Mouse (Mus musculus) heart, adult 2 months (tissue): ENCODE measurements around the gene Nlrx1. TPM values are rescaled to one million over a fixed set of nuclear protein-coding genes. Genes with fewer than 3 reads are reported as not detected.

Experiments
- DNase-seq, 2 experiments: peaks; one replicate each; pipeline ENCODE4 v3.0.0; 2021
- H3K27ac ChIP-seq: fragments of 200-600 bp; 2 replicates; pipeline ENCODE4 v1.8.1; 2022
- H3K27me3 ChIP-seq: fragments of 200-500 bp; 2 replicates; pipeline ENCODE4 v1.6.1; 2012; ENCODE audit warnings: mild to moderate bottlenecking, low read length, inconsistent platforms, mixed read lengths; ENCODE audit not compliant: control insufficient read depth, insufficient read depth
- H3K36me3 ChIP-seq: fragments of 200-500 bp; 2 replicates; pipeline ENCODE4 v1.6.1; 2012; ENCODE audit warnings: low read length, inconsistent platforms; ENCODE audit not compliant: control insufficient read depth, insufficient read depth
- H3K4me1 ChIP-seq: fragments of 200-500 bp; 2 replicates; pipeline ENCODE4 v1.6.1; 2011; ENCODE audit warnings: low read length; ENCODE audit not compliant: control insufficient read depth, insufficient read depth
- H3K4me3 ChIP-seq: fragments of 200-600 bp; 2 replicates; pipeline ENCODE4 v1.8.1; 2022
- H3K79me2 ChIP-seq: fragments of 200-500 bp; replicated peaks from 2 replicates; pipeline ENCODE4 v1.6.1; 2012; ENCODE audit warnings: mild to moderate bottlenecking, inconsistent platforms, low read length, moderate library complexity, mixed read lengths; ENCODE audit not compliant: control insufficient read depth, insufficient read depth
- H3K9ac ChIP-seq: fragments of 200-500 bp; 2 replicates; pipeline ENCODE4 v1.6.1; 2012; ENCODE audit warnings: low read depth, mild to moderate bottlenecking, control low read depth, inconsistent platforms, low read length, mixed read lengths
- CTCF ChIP-seq: fragments of 200-600 bp; IDR thresholded peaks from 2 replicates; pipeline ENCODE4 v1.8.1; 2022; ENCODE audit warnings: antibody characterized with exemption, mild to moderate bottlenecking, moderate library complexity
- EP300 ChIP-seq: fragments of 200-500 bp; IDR thresholded peaks from 2 replicates; pipeline ENCODE4 v1.6.1; 2011; ENCODE audit warnings: low read depth, low read length, control low read depth; ENCODE audit not compliant: insufficient read depth
- POLR2A ChIP-seq: fragments of 200-500 bp; IDR thresholded peaks from 2 replicates; pipeline ENCODE4 v1.6.1; 2011; ENCODE audit warnings: mild to moderate bottlenecking, low read depth, low read length, control low read depth; ENCODE audit not compliant: insufficient read depth
- WGBS: fragments of 180-500 bp; shearing (Covaris S2); methylation state at CpG from one replicate; pipeline ENCODE4 v1.1.7; 2018; 5-methylcytosine and 5-hydroxymethylcytosine counted together
- intact Hi-C: fragments of 180-260 bp; cut with DNase I; formaldehyde crosslinking; loops from one replicate; pipeline ENCODE4 v1.15.1; 2025
- polyA plus RNA-seq: library from polyadenylated mRNA; depleted of rRNA; stranded (reverse); fragments of >200 nt; gene quantifications from 2 replicates; pipeline ENCODE4 v1.2.3, GENCODE M21; 2012
- total RNA-seq, 2 experiments: library from RNA; stranded (reverse); gene quantifications; 2 replicates each; pipeline ENCODE4 v1.2.3; 2021

Nlrx1 gene
- total and polyA plus RNA-seq, 3 experiments, result 16.1 to 21.7 (median 20.3) TPM

DNA sequence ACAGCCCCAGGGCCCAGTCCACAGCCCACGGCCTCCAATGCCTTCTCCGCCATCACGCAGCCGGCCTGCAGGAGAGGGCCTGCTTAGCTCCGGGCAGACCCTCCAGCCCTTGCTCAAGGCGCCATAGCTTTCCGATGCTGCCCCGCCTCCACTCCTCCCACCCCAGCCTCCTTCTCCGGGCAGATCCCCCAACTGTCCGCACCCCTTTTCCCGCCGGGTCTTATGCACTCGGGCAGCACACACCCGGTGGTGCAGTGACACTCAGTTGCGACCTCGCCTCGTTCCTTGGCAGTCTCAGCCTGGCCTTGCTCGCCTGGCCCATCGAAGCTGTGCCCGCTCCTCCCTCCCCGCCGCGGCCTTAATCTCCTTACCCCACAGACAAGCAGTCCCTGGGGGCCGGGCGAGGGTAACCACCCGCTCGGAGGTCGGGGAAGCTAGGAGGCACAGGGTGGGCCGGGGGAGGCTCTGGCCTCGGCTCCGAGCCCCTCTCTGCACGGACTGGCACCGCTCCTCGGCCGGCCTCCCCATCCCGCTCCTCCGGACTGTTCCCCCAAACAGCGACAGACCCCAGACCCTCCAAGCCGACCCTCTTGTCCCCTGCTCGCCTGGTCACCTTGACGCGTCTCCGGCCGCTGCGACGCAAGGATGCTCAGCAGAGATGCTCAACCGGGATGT, 19.1 kb upstream of the Nlrx1 start:
- Histone ChIP-seq H3K27me3 (peaks cover 11% of the 10 kb centered on the region; the same call in 1 of the 2 replicates), H3K27ac (no peak overlapping the region), H3K79me2 (no peaks in the 10 kb centered on the region), H3K4me3 (peak overlapping the region; percentile 46), H3K36me3 (no peaks in the 10 kb centered on the region), H3K9ac (peak overlapping the region; percentile 40), H3K4me1 (peaks cover 3% of the 10 kb centered on the region; the same call in 1 of the 2 replicates)
- DNase-seq, result peak in 1 of 2 experiments; percentile 28
- 6% methylated on average over 47 of the region's 47 CpGs for WGBS
- intact Hi-C loops, result no loop called here
- TF ChIP-seq CTCF, result no peak
- no peak for TF ChIP-seq EP300
- no peak for TF ChIP-seq POLR2A

DNA sequence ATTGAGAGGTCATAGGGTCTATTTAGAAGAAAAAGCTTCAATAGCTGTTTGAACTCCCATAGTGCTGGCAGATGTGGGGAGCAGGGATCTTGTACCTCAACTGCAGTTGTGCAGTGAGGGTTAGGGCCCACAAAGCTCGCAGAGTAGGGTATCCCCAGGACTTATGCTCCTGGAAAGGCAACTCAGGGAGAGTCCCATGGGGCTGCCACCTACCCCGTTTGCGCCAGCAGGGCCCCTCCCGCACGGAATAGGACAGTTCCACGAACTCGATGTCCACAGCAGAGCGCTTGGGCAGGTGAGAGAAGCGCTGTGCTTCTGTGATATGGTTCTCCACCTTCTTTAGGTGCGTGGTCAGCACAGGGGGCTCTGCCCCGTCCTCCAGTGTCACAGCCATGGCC, 18.6 kb upstream of the Nlrx1 start:
- no peak for DNase-seq
- H3K36me3 ChIP-seq, result no peaks in the 10 kb centered on the region
- no peaks in the 10 kb centered on the region for H3K79me2 ChIP-seq
- H3K9ac ChIP-seq, result peak overlapping the region; percentile 40
- 43% methylated on average over 11 of the region's 11 CpGs for WGBS
- peaks cover 11% of the 10 kb centered on the region; the same call in 1 of the 2 replicates for H3K27me3 ChIP-seq
- TF ChIP-seq CTCF (no peak), POLR2A (no peak), EP300 (no peak)
- no peak overlapping the region for H3K27ac ChIP-seq
- intact Hi-C loops, result no loop called here
- peaks cover 3% of the 10 kb centered on the region; the same call in 1 of the 2 replicates for H3K4me1 ChIP-seq
- H3K4me3 ChIP-seq, result no peak overlapping the region

DNA sequence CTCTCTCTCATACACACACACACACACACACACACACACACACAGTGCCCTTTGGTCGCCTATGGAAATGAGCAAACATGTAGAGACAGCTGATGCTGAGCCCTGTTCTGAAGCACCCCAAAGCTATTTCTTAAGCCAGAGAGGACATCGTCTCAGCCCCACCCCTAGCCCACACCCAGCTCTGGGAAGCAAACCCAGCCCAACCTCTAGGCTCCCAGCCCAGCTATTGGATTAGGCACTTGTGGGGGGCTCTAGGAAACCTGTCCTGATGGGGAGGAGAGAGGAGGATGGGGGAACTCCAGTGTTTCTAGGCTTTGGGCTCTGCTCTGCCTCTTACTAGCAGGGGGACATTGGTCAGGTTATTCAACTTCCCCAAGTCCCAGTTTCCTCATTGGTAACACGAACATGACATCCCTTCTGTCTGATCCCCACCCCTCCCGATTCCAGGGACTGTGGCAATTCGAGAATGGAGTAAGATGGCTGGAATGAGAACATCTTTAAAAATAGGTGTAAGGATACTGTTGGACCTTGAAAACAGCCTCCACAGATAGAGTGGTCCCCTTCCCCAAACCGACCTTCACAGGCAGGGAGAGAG, 18.0 kb upstream of the Nlrx1 start:
- no peak overlapping the region for H3K9ac ChIP-seq

DNA sequence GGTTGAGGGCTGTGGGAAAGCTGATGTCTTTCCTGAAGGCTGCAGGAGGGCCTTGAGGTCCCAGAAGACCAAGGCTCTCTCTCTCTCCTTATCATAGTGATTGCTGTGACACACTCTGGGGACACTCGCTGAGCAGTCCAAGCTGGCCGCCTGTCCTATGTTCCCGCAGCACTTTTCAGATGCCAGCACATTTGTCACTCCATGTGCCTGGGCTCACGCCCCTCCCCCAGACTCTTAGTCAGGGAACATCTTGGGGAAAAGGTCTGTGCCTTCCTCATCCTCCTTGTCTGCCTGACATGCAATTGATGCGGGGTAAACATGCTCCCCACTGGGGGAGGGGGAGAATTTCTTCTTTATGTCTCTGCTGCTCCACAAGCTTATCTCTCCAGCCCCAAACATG, 14.8 kb upstream of the Nlrx1 start:
- Histone ChIP-seq H3K36me3 (no peaks in the 10 kb centered on the region), H3K27ac (no peak overlapping the region), H3K27me3 (peaks cover 9% of the 10 kb centered on the region; the same call in 1 of the 2 replicates), H3K79me2 (no peaks in the 10 kb centered on the region), H3K4me3 (no peak overlapping the region), H3K9ac (no peak overlapping the region), H3K4me1 (no peaks in the 10 kb centered on the region)
- no peak for DNase-seq
- 41% methylated on average over 5 of the region's 5 CpGs for WGBS
- TF ChIP-seq EP300 (no peak), CTCF (no peak), POLR2A (no peak)
- intact Hi-C loops, result no loop called here

More for the DNA sequence above, 18.0 kb upstream of the Nlrx1 start:
- TF ChIP-seq EP300 (no peak), CTCF (no peak), POLR2A (no peak)
- peaks cover 3% of the 10 kb centered on the region; the same call in 1 of the 2 replicates for H3K4me1 ChIP-seq
- H3K4me3 ChIP-seq, result no peak overlapping the region
- H3K27ac ChIP-seq, result no peak overlapping the region
- no peaks in the 10 kb centered on the region for H3K79me2 ChIP-seq
- 35% methylated on average over 6 of the region's 6 CpGs for WGBS
- intact Hi-C loops, result no loop called here
- H3K27me3 ChIP-seq, result peaks cover 11% of the 10 kb centered on the region; the same call in 1 of the 2 replicates
- peak in 1 of 2 experiments; percentile 31 for DNase-seq
- H3K36me3 ChIP-seq, result no peaks in the 10 kb centered on the region

DNA sequence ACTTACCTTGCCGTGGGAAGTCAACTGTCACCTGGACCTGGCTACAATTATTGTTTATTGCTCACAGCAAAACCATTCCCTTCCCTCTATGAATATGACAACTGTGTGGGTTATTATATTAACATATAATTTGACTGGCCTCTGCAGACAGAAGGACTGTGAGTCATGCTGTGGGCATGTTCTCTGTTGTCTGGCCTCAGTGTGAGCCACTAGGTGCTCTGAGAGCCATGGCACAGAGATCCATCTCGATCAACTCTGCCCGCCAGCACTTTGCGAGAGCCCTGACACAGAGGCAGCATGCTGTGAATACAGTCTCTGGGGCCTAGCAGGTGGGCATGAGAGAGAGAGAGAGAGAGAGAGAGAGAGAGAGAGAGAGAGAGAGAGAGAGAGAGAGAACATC, 1.6 kb upstream of the Nlrx1 start:
- DNase-seq, result no peak
- Histone ChIP-seq H3K79me2 (no peaks in the 10 kb centered on the region), H3K4me1 (peaks cover 4% of the 10 kb centered on the region; the same call in 1 of the 2 replicates), H3K27me3 (no peaks in the 10 kb centered on the region), H3K9ac (no peak overlapping the region), H3K4me3 (no peak overlapping the region), H3K36me3 (no peaks in the 10 kb centered on the region), H3K27ac (no peak overlapping the region)
- WGBS, result 88% methylated on average over 4 of the region's 4 CpGs
- intact Hi-C loops, result loop anchor here (1.0 to 10.0 kb wide), 3 partner anchors 21 to 285 kb away; no protein-coding TSS in a partner anchor
- TF ChIP-seq CTCF, result no peak
- no peak for TF ChIP-seq EP300
- TF ChIP-seq POLR2A, result no peak

DNA sequence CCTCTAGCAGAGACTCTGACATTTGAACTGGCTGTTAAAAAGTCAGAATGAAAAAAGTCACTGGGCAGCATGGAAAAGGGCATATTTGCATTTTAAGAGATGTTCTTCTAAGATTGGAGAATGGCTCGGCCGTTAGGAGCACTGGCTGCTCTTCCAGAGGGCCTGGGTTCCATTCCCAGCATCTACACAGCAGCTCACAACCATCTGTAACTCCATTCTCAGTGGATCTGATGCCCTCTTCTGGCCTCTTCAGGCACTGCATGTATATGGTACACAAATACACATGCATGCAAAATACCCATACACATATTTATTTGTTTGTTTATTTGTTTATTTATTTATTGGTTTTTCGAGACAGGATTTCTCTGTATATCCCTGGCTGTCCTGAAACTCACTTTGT, 678 bp upstream of the Nlrx1 start:
- TF ChIP-seq EP300, result no peak
- TF ChIP-seq POLR2A, result no peak
- TF ChIP-seq CTCF, result peak; percentile 80
- Histone ChIP-seq H3K4me3 (no peak overlapping the region), H3K4me1 (peaks cover 4% of the 10 kb centered on the region; the same call in 1 of the 2 replicates), H3K27me3 (no peaks in the 10 kb centered on the region), H3K27ac (no peak overlapping the region), H3K79me2 (no peaks in the 10 kb centered on the region), H3K36me3 (no peaks in the 10 kb centered on the region), H3K9ac (no peak overlapping the region)
- peak in 1 of 2 experiments; percentile 49 for DNase-seq
- intact Hi-C loops, result loop anchor here (1.0 to 10.0 kb wide), 3 partner anchors 20 to 284 kb away; no protein-coding TSS in a partner anchor
- WGBS, result 86% methylated on average over 3 of the region's 3 CpGs
